Mouse (Mus musculus) forebrain, embryonic 16.5 days (tissue): ENCODE measurements at regions not wholly inside any gene's neighbourhood (a gene's known extent, or its start where the extent isn't known, plus 50 kb on each side); places are given as distances from the start of the nearest gene placed in this dataset.

ENCODE experiments used
- ATAC-seq: fragments of 200-750 bp; cut with Nextera tagmentation; 2 replicates; pipeline ENCODE4 v1.8.0; 2017; ENCODE audit warnings: mild to moderate bottlenecking, moderate library complexity
- H3K27ac ChIP-seq: fragments of 300-500 bp; sonication (generic); 2 replicates; pipeline ENCODE4 v1.5.1; 2014; ENCODE audit warnings: low read length, control low read depth
- H3K27me3 ChIP-seq: fragments of 300-500 bp; sonication (generic); replicated peaks from 2 replicates; pipeline ENCODE4 v1.6.1; 2014; ENCODE audit warnings: low read length; ENCODE audit not compliant: control insufficient read depth, insufficient read depth
- H3K36me3 ChIP-seq: fragments of 300-500 bp; sonication (generic); 2 replicates; pipeline ENCODE4 v1.6.1; 2014; ENCODE audit not compliant: control insufficient read depth, insufficient read depth
- H3K4me1 ChIP-seq: fragments of 300-500 bp; sonication (generic); replicated peaks from 2 replicates; pipeline ENCODE4 v1.6.1; 2014; ENCODE audit warnings: low read length; ENCODE audit not compliant: control insufficient read depth, insufficient read depth
- H3K4me2 ChIP-seq: fragments of 300-500 bp; sonication (generic); 2 replicates; pipeline ENCODE4 v1.6.1; 2014; ENCODE audit warnings: mild to moderate bottlenecking, low read length, control low read depth
- H3K4me3 ChIP-seq: fragments of 300-500 bp; sonication (generic); replicated peaks from 2 replicates; pipeline ENCODE4 v1.5.1; 2014; ENCODE audit warnings: mild to moderate bottlenecking, low read length, control low read depth
- H3K9ac ChIP-seq: fragments of 300-500 bp; sonication (generic); replicated peaks from 2 replicates; pipeline ENCODE4 v1.6.1; 2014; ENCODE audit warnings: low read depth, low read length, control low read depth
- H3K9me3 ChIP-seq: fragments of 300-500 bp; sonication (generic); 2 replicates; pipeline ENCODE4 v1.6.1; 2016; ENCODE audit warnings: low read length; ENCODE audit not compliant: control insufficient read depth
- WGBS: fragments of 180-500 bp; shearing (Covaris S2); extraction: QIAGEN DNeasy Blood & Tissue Kit; methylation state at CpG from one replicate; pipeline ENCODE4 v1.1.7; 2014; 5-methylcytosine and 5-hydroxymethylcytosine counted together

DNA sequence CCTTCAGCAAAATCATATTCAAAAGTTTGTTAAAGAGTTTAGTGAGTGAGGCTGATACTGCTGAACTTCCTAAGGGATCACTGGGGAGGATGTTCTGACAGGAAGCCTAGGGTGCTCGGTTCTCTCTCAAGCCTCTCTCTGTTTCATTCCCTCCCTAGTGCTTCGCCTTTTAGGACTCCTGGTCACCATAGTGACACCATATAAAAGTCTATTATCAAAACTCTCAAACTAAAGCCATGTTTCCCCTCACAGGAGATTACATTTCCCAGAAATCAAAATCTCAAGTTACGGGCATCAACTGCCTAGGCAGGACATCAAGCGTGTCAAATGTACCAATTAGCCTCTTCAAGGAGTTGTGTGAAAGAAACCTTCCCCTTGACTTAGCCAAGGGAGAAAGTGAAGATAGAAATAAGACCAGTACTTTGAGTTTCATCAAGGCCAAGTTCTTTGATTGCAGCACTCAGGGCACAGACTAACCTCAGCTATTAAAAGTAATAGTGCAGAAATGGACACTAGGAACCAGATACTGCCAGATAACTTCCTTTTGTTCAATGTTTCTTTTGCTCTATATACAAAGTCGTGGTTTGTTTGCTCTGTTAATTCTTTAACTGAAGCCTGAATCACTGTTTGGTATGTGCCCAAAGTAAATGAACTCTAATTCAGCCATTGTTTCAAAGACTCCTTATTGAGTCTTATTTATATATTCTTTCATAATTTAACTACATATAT lies 752.6 kb downstream of the Jrkl start:
- Histone ChIP-seq H3K27ac (no peak overlapping the region), H3K9me3 (no peaks in the 10 kb centered on the region), H3K4me1 (no peaks in the 10 kb centered on the region), H3K4me2 (no peak overlapping the region), H3K27me3 (no peaks in the 10 kb centered on the region), H3K36me3 (no peaks in the 10 kb centered on the region), H3K9ac (no peak overlapping the region), H3K4me3 (no peak overlapping the region)
- WGBS: 72% methylated on average over 5 of the region's 5 CpGs
- ATAC-seq: no peak

DNA sequence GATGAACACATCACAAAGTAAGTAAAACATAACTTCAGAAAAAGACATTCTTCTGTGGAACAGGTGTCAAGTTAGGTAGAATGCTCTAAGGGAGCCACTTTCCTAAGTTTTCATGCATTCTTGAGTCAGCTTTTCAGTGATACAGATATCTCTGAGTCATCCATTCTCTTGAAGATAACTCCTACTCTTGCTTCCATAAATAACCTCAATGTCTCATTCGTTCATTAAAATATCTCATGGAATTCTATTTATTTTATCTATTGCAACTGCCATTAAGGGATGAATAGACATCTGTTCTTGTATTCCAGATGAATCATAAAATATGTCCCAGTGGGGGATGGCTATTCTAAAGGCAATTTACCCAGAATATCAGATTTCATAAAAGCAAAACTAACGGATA lies 787.8 kb downstream of the Jrkl start:
- no peaks in the 10 kb centered on the region for H3K9me3 ChIP-seq
- WGBS: 92% methylated on average over 2 of the region's 2 CpGs
- no peak for ATAC-seq
- no peak overlapping the region for H3K9ac ChIP-seq
- H3K4me3 ChIP-seq: no peak overlapping the region
- H3K27me3 ChIP-seq: no peaks in the 10 kb centered on the region
- H3K36me3 ChIP-seq: no peaks in the 10 kb centered on the region
- H3K27ac ChIP-seq: no peak overlapping the region
- H3K4me2 ChIP-seq: no peak overlapping the region
- H3K4me1 ChIP-seq: no peaks in the 10 kb centered on the region

DNA sequence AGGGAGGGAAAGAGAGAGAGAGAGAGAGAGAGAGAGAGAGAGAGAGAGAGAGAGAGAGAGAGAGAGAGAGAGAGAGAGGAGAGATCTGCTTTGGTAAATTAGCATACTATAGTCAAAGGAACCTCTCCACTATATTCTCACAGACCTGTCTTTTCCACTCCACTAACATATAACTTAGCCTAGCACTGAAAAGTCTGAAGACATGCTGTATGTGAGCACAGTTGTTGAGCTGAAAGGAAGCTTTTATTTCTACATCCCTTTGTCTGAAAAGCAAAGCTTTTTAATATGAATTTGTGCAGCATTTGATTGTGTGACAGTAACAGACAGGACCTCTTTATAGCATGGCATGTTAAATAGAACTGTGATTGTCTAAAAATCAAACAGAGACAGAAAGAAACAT lies 788.9 kb downstream of the Jrkl start:
- H3K4me2 ChIP-seq: no peak overlapping the region
- ATAC-seq: peak; percentile 68; the same call in 1 of the 2 replicates
- H3K4me3 ChIP-seq: no peak overlapping the region
- H3K36me3 ChIP-seq: no peaks in the 10 kb centered on the region
- no peak overlapping the region for H3K27ac ChIP-seq
- no peaks in the 10 kb centered on the region for H3K27me3 ChIP-seq
- H3K9me3 ChIP-seq: no peaks in the 10 kb centered on the region
- no peak overlapping the region for H3K9ac ChIP-seq
- no peaks in the 10 kb centered on the region for H3K4me1 ChIP-seq

DNA sequence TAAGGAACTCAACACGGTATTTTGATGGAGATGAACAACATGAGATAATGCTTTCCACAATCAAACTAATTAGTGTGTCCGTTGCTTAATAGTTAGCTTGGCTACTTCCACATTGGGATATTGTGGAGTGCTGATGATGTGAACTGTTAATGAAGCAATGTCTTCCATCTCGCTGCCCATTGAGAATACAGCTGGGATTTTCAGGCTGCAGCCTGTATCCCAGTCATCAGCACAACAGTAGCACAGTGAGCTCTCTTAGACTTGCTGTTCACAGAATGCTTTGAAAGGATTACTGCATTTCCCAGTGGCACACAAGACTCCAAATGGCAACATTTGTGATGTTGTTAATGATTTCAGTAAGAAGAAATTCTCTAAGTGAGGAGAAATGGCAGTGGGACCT lies 811.5 kb downstream of the Jrkl start:
- WGBS: 14% methylated on average over 3 of the region's 3 CpGs
- H3K27me3 ChIP-seq: no peaks in the 10 kb centered on the region
- H3K4me1 ChIP-seq: no peaks in the 10 kb centered on the region
- no peaks in the 10 kb centered on the region for H3K9me3 ChIP-seq
- no peak overlapping the region for H3K9ac ChIP-seq
- H3K36me3 ChIP-seq: no peaks in the 10 kb centered on the region
- no peak overlapping the region for H3K4me3 ChIP-seq
- H3K27ac ChIP-seq: no peak overlapping the region
- ATAC-seq: peak; percentile 78
- H3K4me2 ChIP-seq: no peak overlapping the region

DNA sequence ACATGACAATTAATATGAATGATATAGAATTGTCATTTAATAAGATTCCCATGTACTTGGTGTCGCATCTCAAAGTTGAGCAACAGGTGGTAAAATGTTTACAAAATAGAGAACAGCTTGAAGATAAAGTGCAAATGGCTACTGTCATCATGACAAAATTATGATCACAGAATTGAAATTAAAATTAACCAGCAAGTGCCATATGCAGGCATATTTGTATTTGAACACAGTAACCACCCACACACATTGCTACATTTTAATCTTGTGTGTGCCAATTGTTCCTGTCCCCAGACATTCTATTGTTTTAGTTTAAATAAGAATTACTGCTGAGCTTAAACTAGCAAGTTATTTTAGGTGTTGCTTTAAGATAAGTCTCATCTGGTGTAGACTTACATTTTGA lies 823.7 kb downstream of the Jrkl start:
- no peak overlapping the region for H3K9ac ChIP-seq
- no peak overlapping the region for H3K4me3 ChIP-seq
- H3K4me1 ChIP-seq: no peaks in the 10 kb centered on the region
- H3K27me3 ChIP-seq: no peaks in the 10 kb centered on the region
- H3K9me3 ChIP-seq: no peaks in the 10 kb centered on the region
- no peak overlapping the region for H3K27ac ChIP-seq
- ATAC-seq: no peak
- 92% methylated on average over 1 of the region's 1 CpGs for WGBS
- no peak overlapping the region for H3K4me2 ChIP-seq
- H3K36me3 ChIP-seq: no peaks in the 10 kb centered on the region

DNA sequence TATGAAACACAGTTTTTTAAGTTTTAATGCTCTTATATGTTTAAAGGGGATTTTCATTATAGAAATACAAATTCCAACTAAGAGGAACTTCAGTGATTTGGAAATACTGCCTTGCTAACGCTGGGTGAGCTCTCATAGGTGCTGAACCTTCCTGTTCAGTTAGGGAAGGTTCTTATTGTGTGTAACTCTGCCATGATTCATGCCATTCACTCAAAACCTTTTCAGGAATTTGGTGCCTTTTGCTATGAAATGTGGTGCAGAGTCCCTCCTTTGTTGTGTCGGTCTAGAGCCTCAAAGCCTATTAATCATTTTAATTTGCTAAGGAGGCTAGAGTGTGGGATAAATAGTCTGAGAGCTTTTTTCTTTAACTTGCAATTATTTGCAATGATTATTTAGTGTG lies 837.1 kb downstream of the Jrkl start:
- H3K4me2 ChIP-seq: no peak overlapping the region
- H3K27ac ChIP-seq: no peak overlapping the region
- H3K4me3 ChIP-seq: no peak overlapping the region
- H3K4me1 ChIP-seq: no peaks in the 10 kb centered on the region
- H3K36me3 ChIP-seq: no peaks in the 10 kb centered on the region
- no peak for ATAC-seq
- 44% methylated on average over 2 of the region's 2 CpGs for WGBS
- H3K9ac ChIP-seq: no peak overlapping the region
- H3K27me3 ChIP-seq: no peaks in the 10 kb centered on the region
- H3K9me3 ChIP-seq: no peaks in the 10 kb centered on the region

DNA sequence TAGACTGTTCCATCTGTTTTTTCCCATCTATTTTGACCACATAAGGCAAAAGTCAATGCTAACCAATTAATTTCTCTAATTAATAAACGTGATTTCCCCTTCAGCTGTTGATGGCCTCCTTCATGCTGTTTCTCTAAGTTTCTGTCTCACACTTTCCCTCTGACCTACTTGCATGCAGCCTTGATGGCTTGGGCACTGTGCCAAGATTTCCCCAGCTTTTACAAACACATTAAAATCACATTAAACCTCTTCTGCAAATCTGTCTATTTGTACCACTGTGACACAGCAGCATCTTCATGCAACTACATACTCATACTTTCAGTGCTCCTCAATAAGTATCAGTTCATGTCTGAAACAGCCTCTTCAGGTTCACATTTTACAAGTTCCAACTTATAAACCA lies 841.4 kb downstream of the Jrkl start:
- peak; percentile 43; the same call in 1 of the 2 replicates for ATAC-seq
- no peak overlapping the region for H3K4me3 ChIP-seq
- no peak overlapping the region for H3K27ac ChIP-seq
- no peak overlapping the region for H3K9ac ChIP-seq
- H3K9me3 ChIP-seq: no peaks in the 10 kb centered on the region
- no peaks in the 10 kb centered on the region for H3K36me3 ChIP-seq
- 53% methylated on average over 1 of the region's 1 CpGs for WGBS
- no peaks in the 10 kb centered on the region for H3K27me3 ChIP-seq
- H3K4me2 ChIP-seq: no peak overlapping the region
- no peaks in the 10 kb centered on the region for H3K4me1 ChIP-seq

DNA sequence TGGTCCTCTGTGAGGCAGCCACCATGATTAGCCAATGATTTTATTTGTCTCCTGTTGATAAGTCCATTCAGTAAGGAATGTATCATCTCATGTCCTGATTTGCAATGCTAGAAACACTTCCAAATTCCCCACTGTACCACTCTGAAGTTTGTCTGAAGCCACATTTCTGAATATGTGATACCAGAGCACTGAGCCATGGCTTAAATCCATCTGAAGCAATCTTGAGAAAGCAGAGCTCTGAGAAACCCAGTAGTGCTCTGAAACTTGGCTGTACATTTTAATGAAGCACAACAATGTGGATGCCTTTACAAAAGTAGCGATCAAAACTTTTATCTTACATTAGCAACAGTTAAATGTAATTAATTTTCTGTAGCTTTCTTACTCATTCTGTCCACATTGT lies 850.0 kb downstream of the Jrkl start:
- Histone ChIP-seq H3K4me2 (no peak overlapping the region), H3K27me3 (no peaks in the 10 kb centered on the region), H3K27ac (no peak overlapping the region), H3K9ac (no peak overlapping the region), H3K4me1 (no peaks in the 10 kb centered on the region), H3K4me3 (no peak overlapping the region), H3K36me3 (no peaks in the 10 kb centered on the region), H3K9me3 (no peaks in the 10 kb centered on the region)
- no peak for ATAC-seq
- 78% methylated on average over 1 of the region's 1 CpGs for WGBS

DNA sequence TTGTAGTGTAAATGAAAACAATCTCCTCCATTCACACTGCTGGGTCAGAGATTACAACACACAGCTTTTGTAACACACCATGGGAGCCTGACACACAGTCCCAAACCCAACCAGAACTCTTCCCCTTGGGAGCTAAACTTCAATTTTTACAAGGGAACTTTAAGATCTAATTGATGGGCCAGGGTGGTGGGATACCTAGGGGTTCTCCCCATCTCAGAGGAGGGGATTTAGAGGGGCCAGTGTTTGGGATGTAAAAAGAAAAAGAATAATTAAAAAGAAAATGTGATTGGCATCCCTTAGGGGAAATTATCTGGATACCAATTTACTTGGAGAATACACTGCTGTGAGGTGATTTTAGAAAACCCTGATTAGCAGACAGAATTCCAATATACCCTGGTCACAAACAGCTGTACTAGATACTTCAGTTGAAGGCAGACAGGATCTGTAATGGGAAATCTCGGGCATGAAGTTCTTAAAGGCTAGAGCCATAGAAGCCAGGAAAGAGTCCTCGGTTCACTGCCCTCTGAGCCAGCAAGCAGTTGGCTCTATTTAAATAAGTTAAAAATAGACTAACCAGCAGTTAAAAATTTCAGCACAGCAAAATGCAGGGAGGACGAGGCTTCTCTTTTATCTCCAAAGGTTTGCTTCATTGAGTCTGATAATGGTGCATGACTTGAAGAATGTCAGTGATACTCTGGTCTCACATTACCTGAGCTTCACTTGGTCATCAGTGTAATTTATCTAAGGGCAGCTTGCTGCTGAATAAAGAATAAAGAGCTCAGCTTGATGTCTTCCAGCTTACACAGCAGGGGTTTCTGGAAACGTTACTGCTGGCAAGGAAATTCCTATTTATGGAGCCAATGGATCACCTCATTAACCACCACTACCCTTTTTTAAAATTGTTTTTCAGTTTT lies 864.6 kb downstream of the Jrkl start:
- H3K9ac ChIP-seq: no peak overlapping the region
- H3K4me2 ChIP-seq: no peak overlapping the region
- no peaks in the 10 kb centered on the region for H3K36me3 ChIP-seq
- H3K9me3 ChIP-seq: no peaks in the 10 kb centered on the region
- H3K27me3 ChIP-seq: no peaks in the 10 kb centered on the region
- WGBS: 2% methylated on average over 4 of the region's 4 CpGs
- 0 out of 2 replicates have a peak, but pooled peaks cover 6% of the 10 kb centered on the region for H3K4me1 ChIP-seq
- no peak overlapping the region for H3K4me3 ChIP-seq
- no peak overlapping the region for H3K27ac ChIP-seq
- ATAC-seq: peak; percentile 43; the same call in 1 of the 2 replicates
